Mouse (Mus musculus): ENCODE results near the gene Mmp28.
A peak's percentile ranks its signal among the peaks of the same experiment; 100 is the strongest.

Gene Mmp28

DNA sequence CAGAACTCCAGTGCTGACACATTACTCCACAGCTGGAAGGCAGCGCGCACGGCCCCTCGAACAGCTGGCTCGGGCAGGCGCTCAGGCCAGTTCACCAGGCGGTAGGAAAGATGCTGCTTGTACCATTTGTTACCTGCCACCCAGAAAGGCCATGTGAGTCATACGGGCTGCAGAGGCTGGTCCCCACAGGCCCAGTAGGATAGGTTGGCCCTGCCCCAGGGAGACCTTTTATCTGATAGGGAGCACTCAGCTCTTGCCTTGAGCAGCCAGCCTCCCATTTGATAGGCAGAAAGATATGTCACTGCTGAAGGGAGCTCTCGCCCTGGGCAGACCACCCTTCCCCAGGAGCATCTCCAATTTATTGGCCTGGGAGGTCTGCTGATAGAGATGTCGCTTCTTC lies 15.3 kb downstream of the Mmp28 start:
- DNase-seq (ENCODE audit: low read depth): no peak

DNA sequence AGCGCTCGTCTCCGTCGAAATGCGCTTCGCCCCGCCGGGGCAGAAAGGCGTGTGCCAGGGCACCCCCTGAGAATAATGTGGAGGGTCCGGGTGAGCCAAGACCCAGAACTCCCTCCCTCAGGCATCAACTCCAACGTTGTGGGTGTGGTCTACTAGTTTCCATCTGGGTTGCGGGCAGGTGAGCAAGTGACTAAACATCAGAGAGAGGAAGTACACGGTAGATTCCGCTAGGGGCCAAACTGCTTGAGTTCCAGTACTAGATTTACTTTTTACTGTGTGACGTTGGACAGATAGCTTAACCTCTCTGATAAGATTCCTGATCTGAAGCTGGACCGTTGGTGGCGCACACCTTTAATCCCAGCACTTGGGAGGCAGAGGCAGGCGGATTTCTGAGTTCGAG lies 17.9 kb downstream of the Mmp28 start:
- no peak for DNase-seq (ENCODE audit: low read depth)

DNA sequence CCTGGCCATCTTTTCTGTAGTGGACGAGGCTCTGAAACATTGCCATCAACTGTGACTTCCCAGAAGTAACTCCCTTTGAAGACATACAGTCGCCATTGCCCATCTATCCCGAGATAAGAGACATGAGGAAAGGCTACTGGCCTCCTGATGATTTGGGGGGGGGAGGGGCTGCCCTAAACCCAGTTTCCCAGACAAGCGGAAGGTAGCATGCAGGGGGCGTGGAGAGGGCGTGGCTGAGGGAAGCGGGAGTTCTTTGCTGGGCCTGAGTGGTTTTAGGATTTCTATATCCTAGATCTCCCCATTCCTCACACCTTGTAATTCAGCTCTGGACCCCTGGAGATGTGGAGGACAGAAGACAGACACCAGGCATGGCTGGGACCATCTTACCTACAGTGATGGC lies 19.0 kb downstream of the Mmp28 start:
- DNase-seq (ENCODE audit: low read depth): no peak

DNA sequence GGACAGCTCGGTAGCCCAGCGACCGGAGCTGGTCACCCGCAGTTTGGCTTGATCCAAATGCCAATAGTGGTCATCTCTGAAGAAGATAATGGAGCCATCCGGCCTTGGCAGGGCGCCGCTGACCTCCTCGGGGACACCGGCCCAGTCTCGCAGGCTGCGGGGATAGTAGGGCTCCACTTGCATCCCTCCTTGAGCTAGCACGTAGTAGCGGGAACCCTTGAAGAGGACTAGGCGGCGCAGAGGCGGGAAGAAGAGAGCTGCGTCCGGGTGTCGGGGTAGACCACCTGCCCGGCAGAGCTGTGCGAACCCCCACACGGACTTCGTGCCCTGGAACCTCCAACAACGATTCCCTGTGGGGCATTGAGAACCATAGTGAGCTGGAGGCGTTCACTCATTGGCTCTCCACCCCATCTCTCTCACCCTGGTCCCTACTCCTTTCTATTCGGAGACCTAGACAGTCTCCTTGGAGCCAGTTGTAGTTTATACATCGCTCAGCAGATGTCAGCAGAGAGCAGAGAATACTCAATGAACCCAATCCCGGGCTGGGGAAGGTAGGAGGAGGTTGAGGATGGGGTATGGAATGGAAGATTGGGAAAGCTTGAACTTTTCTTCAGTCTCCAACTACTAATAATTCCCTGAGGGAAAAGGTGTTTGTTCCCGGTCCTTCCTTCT lies 20.1 kb downstream of the Mmp28 start:
- DNase-seq (ENCODE audit: low read depth): peak; percentile 55

DNA sequence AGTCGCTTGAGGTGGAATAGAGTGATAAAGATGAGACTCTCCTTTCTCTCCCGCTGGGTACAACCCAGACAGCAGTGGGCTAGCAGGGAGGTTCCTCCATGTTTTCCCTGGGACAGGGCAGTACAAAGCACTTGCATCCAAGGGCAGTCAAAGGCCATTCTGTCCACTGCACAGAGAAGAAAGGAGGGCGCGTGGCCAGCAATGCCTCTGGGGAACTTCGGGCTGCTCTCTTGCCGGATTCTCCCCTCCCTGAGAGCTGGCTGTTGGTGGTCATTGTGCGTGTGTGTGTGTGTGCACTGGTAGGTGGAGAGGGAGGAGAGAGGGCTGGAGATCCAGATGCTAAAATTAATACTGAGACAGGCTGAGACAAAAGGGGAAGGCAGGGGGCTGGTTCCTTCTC lies 21.6 kb downstream of the Mmp28 start:
- DNase-seq (ENCODE audit: low read depth): no peak

DNA sequence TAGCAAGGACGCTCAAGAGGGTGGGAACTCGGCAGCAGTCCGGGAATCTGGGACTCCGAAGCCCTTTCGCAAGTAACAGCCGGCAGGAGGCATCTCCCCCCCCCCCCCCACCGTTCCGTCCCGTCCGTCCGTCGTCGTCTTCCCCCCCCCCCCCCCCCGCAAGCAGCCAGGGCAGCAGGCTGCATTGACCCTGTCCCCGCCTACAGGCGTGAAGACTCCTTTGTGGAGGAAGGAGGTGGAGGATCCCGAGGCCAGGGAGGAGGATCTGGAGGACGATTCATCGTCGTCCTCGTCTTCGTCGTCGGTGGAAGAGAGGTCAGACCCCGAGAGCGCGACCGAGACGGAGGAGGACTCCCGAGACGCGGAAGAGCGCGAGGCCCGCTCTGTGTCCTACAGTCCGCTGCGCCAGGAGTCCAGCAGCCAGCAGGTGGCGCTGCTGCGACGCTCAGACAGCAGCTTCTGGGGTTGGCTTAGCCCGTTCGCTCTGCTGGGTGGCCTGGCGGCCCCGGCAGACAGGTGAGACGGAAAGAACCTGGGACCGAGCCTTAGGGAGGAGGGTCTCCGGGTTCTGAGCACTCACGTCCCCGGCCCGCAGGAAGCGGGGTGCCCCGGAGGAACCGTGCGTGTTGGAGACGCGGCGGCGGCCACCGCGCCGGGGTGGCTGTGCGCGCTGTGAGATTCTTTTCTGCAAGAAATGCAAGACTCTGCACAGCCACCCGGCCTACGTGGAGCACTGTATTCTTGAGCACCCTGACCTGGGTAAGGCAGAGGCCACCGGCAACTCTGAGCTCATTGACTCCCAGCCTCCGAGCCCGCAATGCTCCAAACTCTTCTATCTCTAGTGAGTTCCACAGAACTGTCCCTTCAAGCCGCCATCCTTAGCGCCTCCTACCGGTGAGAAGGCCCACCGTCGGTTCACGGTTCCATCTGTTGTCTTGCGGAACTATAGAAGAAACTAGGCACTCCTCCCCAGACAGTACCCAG lies 22.5 kb downstream of the Mmp28 start:
- DNase-seq (ENCODE audit: low read depth): peak; percentile 91

DNA sequence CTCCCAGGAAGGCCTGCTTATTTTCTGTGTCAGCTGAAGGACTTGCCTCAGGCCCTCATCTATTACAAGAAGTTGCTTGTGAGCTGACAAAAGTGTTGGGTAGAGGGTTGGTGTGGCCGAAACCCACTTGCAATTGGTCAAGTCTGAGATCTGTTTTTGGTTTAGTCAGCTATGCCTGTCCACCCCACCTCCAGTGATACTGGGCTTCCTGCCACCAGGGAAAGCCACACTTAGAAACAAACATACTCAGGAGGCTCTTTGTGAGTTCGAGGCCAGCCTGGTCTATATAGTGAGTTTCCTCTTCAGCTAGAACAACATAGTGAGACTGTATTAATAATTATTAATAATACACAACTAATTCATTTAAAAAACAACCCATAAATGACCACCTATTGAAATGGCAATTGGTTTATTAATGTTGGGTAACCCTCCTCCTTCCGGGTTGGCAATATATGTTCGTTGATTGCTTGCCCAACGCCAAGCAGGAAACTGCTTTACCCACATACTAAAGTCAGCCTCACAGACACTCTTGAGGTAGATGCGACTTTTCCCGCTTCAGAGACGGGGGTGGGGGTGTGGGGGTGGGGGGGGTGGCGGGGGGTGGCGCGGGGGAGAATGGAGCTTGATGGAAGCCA lies 23.3 kb downstream of the Mmp28 start:
- no peak for DNase-seq (ENCODE audit: low read depth)

DNA sequence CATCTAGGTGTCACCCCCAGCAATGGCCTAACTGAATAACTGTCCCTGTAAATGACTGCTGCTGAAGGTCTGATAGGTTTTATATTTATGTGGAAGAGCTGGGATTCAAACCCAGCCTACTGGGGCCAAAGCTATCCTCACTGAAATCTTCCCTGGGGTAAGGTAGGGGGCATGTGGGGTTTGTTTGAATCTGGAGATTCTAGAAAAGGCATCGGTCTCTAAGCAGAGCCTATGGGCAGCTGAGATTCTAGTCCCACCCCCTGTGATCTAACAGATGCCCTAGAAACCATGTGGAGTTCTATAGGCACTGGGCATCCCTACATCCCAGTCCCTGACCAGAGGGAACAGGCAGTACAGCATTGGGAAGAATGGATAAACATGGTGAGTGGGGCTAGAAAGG lies 25.5 kb downstream of the Mmp28 start, which contains the start of gene 1700020L24Rik:
Gene 1700020L24Rik, plus strand, starts transcription at position 301 of the 400 bp plus-strand sequence.
- no peak for DNase-seq (ENCODE audit: low read depth)

DNA sequence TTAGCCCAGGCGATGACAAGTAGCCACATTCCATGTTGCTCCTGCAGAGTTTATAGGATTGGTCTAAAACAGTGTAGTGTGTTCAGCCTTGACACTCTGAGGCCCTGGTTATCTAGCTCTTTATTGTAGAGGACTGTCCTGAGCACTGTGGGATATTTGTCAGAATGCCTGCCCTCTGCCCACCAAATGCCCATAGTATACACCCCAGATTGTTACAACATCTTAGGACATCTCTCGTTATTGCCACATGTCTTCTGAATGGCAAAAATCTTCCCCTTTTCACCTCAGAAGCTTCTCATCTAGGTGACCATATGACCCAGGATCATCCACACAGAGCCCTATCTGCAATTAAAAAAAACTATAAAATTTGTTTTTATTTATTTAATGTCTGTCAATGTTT lies 30.3 kb downstream of the Mmp28 start:
- no peak for DNase-seq (ENCODE audit: low read depth)

DNA sequence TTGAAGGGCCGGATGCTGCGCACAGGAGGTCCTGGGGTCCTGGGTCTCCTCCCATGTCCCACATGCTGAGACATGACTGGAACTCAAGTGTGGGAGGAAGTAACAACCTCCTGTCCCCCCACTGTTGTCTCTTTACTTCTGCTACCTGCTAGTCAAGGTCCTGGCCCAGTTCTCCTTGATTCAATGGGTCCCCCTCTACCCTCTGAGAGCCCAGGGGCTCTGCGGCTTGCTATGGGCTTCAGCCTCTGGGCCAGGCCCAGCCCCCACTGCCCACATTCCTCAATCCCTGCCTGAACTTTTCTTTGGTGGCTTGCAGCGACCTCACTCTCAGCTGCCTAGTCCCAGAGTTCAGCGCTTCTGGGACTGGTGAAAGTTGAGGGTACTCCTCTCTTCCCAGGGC lies 33.5 kb downstream of the Mmp28 start, which contains the start of gene Gas2l2:
Gene Gas2l2, minus strand, starts transcription at position 101 of the 400 bp plus-strand sequence.
- DNase-seq (ENCODE audit: low read depth): no peak

DNA sequence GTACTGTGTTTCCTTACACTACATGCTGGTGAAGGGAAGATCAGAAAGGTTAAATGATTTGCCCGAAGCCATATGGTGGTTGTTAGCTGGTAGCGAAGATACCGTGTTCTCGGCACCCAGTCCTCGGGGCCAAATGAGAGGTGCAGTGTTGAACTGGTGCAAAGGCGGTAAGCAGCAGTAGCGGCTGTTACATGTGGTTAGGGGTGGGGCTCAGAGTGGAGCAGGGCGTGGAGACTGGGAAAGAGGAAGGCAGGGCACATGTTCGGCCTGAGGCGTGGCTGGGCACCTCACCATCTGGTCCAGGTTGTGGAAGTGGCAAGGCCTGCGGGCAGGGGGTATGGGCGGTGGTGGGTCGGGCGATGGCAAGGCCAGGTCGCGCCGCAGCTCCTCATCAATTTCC lies 35.9 kb downstream of the Mmp28 start:
- DNase-seq (ENCODE audit: low read depth): no peak

DNA sequence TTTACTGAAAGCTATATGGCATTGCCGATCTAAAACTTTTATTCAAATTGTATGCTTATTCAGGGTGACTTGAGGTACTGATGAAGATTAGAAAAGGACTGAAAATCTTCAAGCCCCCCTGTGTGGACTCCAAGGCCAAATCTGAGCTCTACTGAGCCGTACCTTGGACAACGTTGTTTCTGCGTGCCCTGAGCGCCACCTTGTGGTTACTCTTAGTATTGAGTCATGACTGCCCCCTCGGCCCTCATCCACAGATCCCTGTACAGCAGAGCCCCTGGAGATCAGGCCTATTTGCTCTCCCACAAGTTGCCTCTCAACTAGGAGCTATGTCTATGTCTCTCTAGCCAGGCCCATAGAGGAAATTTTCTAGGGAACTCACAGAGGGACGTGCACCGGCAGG lies 38.2 kb downstream of the Mmp28 start:
- DNase-seq (ENCODE audit: low read depth): peak; percentile 52

DNA sequence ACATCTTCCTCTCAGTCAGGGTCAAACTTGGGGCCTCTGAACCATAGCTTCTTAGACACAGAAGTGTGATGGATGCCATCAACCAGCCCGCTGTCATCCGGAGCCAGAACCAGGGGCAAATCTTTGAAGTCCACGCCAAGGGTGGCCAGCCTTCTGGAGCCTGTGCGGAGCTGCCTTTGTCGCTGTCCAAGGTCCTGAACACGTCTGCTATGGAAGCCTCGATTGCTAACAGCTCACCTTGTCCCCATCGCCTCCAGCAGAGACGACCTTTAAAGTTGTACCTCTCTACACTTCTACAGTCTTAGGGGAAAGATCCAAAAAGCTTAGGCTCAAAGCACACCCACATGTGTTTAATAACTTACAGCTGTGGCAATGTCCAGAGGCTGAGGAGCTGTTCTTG lies 41.6 kb downstream of the Mmp28 start:
- DNase-seq (ENCODE audit: low read depth): peak; percentile 76

DNA sequence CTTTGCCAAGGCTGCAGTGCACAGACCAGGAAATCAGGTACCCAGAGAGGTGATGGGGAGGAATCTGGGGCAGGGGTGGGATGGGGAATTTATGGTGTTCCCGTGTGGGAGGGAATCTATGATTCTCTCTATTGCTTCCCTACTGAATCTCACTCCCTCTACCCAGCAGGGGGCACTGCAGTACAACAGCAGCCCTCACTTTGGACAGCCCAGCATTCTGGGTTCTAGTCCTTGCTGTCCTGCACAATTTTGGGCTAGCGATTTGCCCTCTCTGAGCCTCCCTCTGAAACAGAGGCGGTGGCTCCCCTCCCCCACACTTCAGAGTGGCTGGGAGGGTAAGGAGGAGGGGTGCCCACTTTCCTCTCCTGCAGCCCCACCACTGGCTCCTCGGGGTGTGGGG lies 42.5 kb downstream of the Mmp28 start:
- no peak for DNase-seq (ENCODE audit: low read depth)

DNA sequence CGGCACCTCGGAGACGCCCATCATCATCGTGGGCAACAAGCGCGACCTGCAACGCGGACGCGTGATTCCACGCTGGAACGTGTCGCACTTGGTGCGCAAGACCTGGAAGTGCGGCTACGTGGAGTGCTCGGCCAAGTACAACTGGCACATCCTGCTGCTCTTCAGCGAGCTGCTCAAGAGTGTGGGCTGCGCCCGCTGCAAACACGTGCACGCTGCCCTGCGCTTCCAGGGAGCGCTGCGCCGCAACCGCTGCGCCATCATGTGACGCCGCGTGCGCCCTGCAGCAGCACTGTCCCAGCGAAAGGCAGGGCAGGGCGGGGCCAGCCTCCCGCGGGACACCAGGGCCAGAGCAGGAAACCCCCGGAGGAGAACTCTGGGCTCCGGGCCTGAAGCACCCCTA lies 44.3 kb downstream of the Mmp28 start:
- DNase-seq (ENCODE audit: low read depth): no peak

DNA sequence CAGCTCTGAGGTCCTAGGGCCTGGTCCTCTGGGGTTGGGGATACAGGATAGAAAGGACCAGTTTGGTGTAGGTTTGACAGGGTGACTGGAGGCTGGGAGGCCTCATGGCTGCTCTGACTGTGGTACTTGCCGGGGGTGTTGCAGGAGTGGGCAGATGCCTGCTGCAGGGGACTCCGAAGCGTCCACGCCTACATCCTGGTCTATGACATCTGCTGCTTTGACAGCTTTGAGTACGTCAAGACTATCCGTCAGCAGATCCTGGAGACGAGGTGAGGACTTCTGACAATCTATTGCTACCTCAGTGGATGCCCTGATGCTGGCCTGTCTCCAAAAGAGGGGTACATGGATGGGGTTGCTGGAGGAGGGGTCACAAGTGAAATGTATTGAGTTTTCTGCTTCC lies 45.2 kb downstream of the Mmp28 start:
- no peak for DNase-seq (ENCODE audit: low read depth)

DNA sequence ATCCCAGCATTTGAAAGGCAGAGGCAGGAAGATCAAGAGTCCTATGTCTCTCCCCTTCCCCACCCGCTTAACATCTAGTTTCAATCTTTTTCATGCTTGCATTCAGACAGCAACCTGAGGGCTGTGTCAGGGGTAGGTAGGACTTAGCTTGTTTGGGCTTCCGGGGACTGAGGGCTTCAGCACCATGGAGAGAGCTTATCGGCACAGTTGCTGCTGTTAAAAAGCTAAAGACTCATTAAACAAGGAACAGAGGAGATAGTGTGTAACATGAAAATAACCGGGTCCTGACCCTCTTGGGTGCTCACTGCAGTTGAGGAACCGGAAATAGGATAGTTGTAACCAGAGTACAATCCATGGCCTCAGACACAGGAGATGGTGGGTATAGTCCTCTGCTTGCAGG lies 45.8 kb downstream of the Mmp28 start:
- DNase-seq (ENCODE audit: low read depth): peak; percentile 60

DNA sequence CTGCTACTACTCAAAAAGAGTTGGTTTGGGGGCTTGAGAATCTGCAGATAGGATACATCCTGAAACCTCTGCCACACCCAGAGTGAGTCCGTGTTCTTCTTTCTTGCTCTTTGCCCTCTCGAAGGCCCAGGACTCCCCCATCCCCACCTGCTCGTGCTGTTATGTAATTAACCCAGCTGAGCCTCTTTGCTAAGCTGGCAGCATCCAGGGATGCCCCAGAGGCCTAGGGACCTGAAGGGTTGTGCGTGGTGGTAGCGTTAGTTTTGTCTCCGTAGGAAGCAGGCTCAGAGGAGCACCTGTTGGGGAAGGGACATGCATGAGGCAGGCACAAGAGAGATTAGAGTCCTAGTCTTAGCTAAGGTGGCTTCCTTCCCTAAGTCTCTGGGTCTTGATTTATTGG lies 52.4 kb downstream of the Mmp28 start:
- DNase-seq (ENCODE audit: low read depth): no peak

DNA sequence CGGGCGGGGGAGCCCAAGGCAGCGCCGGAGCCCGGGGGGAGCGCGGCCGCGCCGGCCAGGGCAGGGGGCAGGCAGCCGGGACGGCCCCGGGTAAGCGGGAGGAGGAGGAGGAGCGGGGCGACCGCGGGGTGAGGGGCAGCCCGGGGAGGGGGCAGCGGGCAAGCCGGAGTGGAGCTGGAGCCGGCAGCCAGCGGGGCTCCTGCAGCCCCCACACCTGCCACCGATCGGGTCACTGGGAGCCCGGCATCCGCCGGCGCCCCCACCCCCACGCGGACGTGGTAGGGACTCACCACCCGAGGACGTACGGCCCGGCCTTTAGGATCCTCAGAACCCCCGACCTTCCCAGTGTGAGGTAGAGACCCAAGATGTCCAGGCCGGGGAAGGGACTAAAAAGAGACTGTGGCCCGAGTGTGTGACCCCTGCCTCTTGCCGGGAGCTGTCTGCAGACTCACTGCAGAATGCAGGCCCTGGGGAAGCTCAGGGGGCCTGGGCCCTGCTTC lies 53.0 kb downstream of the Mmp28 start:
- no peak for DNase-seq (ENCODE audit: low read depth)

DNA sequence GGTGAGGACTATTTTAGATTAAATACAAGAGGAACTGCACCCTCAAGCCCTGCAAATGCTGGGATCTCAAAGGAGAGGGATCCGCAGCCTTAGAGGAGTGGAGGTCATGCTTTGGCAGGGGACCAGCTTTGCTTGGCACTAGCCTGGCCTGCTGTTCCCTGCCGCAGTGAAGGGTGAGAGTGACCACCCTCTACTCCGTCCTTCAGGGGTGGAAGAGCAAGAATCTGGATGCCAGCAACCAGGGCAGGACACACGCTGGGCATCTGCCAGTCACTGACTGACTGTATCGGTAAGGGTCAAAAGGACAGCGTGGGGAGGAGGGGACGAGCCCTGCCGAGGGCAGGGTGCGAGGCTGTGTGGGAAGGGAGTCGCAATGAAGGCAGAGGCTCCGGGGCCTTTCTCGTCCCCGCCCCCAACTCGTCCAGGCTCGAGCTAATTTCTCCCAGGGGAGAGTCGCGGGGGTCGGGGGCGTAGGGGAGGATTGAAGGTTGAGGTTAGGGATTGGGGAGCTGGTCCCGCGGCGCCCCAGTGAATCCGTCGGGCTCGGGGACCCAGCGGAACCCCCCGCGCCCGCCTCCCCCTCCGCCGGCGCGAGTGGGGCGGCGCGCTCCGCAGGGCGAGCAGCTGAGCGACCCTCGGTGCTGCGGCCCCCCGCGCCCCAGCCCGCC lies 53.6 kb downstream of the Mmp28 start, which contains the start of gene Rasl10b:
Gene Rasl10b, plus strand, starts transcription at position 51 of the 668 bp plus-strand sequence.
- no peak for DNase-seq (ENCODE audit: low read depth)

DNA sequence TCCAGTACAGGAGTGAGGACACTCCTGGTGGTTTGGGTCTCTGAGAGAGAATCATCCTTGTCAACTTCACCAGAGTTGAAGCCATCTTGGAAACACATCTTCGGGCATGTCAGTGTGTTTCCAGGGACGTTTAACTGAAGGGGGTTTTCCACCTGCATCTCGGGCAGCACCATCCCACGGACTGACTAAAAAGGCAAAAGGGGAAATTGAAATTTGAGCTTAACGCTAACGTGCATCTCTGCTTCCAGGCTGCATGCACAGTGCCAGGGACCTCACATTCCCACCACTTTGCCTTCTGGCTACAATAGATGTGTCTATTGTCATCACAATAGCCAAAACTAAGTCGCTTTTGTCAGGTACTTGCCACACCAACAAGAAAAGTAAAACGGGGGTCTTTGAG lies 54.6 kb downstream of the Mmp28 start:
- no peak for DNase-seq (ENCODE audit: low read depth)

DNA sequence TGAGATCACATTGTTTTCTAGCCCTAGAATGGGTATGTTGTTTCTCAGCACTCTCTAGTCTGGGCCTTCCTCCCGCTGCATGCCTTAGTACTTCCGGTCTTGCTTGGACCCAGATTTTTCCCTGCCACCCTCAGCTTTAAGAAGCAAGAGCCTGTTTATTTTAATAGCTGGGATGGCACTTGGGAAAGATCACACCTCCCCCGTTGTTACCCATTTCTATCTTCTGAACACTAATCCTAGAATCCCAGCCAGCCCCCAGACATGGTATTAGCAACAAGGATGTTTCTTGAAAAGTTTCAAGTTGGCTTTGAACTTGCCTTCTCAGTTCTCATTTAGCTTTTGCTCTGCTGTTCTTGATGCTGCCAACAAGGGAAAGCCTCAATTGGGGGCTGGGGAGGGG lies 56.5 kb downstream of the Mmp28 start:
- no peak for DNase-seq (ENCODE audit: low read depth)

All from c-Kit-positive CD71-positive TER-119-negative erythroid progenitor cells, embryonic 14.5 days (primary cell).